Mouse (Mus musculus) ES-E14 (cell line): ENCODE results near the gene Fam172a.

Experiments
- HCFC1 ChIP-seq: IDR thresholded peaks from 2 replicates; pipeline ENCODE4 v1.6.1; 2012; ENCODE audit warnings: low read length, inconsistent platforms, borderline replicate concordance; ENCODE audit not compliant: insufficient read depth
- MAFK ChIP-seq: IDR thresholded peaks from 2 replicates; pipeline ENCODE4 v1.6.1; 2014; ENCODE audit warnings: mild to moderate bottlenecking, low read depth, low read length, inconsistent platforms; ENCODE audit not compliant: insufficient read depth
- ZNF384 ChIP-seq: IDR thresholded peaks from 2 replicates; pipeline ENCODE4 v1.6.1; 2012; ENCODE audit warnings: low read depth, low read length, inconsistent platforms

DNA sequence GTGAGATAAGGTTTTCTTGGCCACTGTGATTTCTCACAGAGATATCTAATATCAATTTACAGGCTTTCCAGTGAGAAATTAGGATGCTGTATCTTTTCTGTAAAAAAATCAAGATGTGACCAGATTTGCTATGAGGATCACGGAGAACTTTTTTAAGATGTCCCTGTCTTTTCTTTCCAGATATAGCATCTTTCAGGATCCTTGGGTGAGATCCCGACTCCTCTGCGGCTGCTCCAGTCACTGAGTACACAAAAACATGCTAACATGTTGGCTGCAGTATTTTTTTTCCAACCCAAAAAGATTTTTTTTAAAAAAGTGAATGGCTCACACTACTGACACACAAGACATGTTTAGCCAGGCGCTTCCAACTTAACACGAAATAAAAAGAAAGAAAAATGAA, 476.9 kb downstream of the Fam172a start:
- TF ChIP-seq ZNF384 = no peak
- TF ChIP-seq HCFC1 = no peak
- no peak for TF ChIP-seq MAFK
